Mouse (Mus musculus) heart, adult 18-20 months (tissue): ENCODE measurements around the gene Olfr55. TPM values are rescaled to one million over a fixed set of nuclear protein-coding genes. Genes with fewer than 3 reads are reported as not detected.
"Not testable (repeated sequence)": the region's sequence is repeated elsewhere in the genome, so short reads cannot be mapped to it uniquely, and the experiment has no call there.

Experiments
- DNase-seq, 2 experiments: peaks; one replicate each; pipeline ENCODE4 v3.0.0; 2021 to 2022; ENCODE audit warnings: mixed read lengths in 1 of 2
- long read RNA-seq, 2 experiments: library from polyadenylated mRNA; stranded (forward); transcript quantifications; one replicate each; pipeline ENCODE4 v2.0.0; 2021
- total RNA-seq, 2 experiments: library from RNA; stranded (reverse); gene quantifications; 2 replicates each; pipeline ENCODE4 v1.2.3; 2021

The Olfr55 gene
- not detected for total RNA-seq
- long read RNA-seq, experiment 1, result 0 reads
- long read RNA-seq, experiment 2, result 0 reads

GRCm38 (mm10) chr17:33168147-33168546 lies at the start of gene Olfr55:
TSS of gene Olfr55 (plus strand) at chr17:33168447.
- not testable (repeated sequence) for DNase-seq

- DNase-seq, result no peak
These were observed 43.7 kb upstream of the Olfr55 start for GRCm38 (mm10) chr17:33124546-33124945.

GRCm38 (mm10) chr17:33126257-33126656 lies 42.0 kb upstream of the Olfr55 start:
- no peak for DNase-seq

GRCm38 (mm10) chr17:33139261-33139820 lies 28.9 kb upstream of the Olfr55 start, which contains the start of gene Morc2b:
TSS of gene Morc2b (minus strand) at chr17:33139683.
- no peak for DNase-seq

GRCm38 (mm10) chr17:33191002-33191401 lies 22.8 kb downstream of the Olfr55 start, which contains the start of gene Olfr239:
TSS of gene Olfr239 (plus strand) at chr17:33191302.
- not testable (repeated sequence) for DNase-seq

- no peak for DNase-seq
These were observed 53.3 kb downstream of the Olfr55 start, which contains the start of gene Olfr1564 for GRCm38 (mm10) chr17:33221590-33221989. TSS of gene Olfr1564 (minus strand) at chr17:33221690.

Other genes starting within 250 kb of the Olfr55 start
- 10 to 100 TPM in 1 of 2 experiments, 1 to 10 TPM in 1; 8.7 to 12.9 TPM for gene Cyp4f13, start 221.0 kb upstream of the Olfr55 start, total RNA-seq
- 1 to 10 TPM; 1.8 to 2.1 TPM for gene Zfp472, start 202.6 kb upstream of the Olfr55 start, total RNA-seq
- gene Zfp952, start 175.3 kb upstream of the Olfr55 start, total RNA-seq, result 1 to 10 TPM; 6.0 to 6.5 TPM
- gene Zfp763, start 135.0 kb upstream of the Olfr55 start, total RNA-seq, result 1 to 10 TPM; 2.0 to 2.8 TPM
- gene 4921501E09Rik, start 100.4 kb upstream of the Olfr55 start, total RNA-seq, result not detected
- 1 to 10 TPM; 5.1 to 5.6 TPM for gene Zfp563, start 79.1 kb upstream of the Olfr55 start, total RNA-seq
- gene Morc2b, start 28.8 kb upstream of the Olfr55 start, total RNA-seq, result under 1 TPM in 1 of 2 experiments, not detected in 1; 0.07 TPM
- not detected for gene Olfr239, start 22.9 kb downstream of the Olfr55 start, total RNA-seq
- under 1 TPM; 0.15 TPM for gene Olfr1564, start 53.2 kb downstream of the Olfr55 start, total RNA-seq
- 1 to 10 TPM; 7.7 to 9.9 TPM for gene Zfp955a, start 86.7 kb downstream of the Olfr55 start, total RNA-seq
- not detected for gene Olfr63, start 96.2 kb downstream of the Olfr55 start, total RNA-seq
- gene Zfp955b, start 121.1 kb downstream of the Olfr55 start, total RNA-seq, result 1 to 10 TPM; 9.1 to 9.4 TPM
- gene Zfp81, start 190.4 kb downstream of the Olfr55 start, total RNA-seq, result 1 to 10 TPM; 4.9 to 5.0 TPM
- gene Zfp101, start 226.2 kb downstream of the Olfr55 start, total RNA-seq, result 1 to 10 TPM; 2.5 to 5.4 TPM